Mouse (Mus musculus) forebrain, embryonic 16.5 days (tissue): ENCODE data around the gene Orai2. TPM values are rescaled to one million over a fixed set of nuclear protein-coding genes. Genes with fewer than 3 reads are reported as not detected.
"Not testable (repeated sequence)": the region's sequence is repeated elsewhere in the genome, so short reads cannot be mapped to it uniquely, and the experiment has no call there.

ENCODE experiments used
- ATAC-seq: fragments of 200-750 bp; cut with Nextera tagmentation; 2 replicates; pipeline ENCODE4 v1.8.0; 2017; ENCODE audit warnings: mild to moderate bottlenecking, moderate library complexity
- H3K27ac ChIP-seq: fragments of 300-500 bp; sonication (generic); 2 replicates; pipeline ENCODE4 v1.5.1; 2014; ENCODE audit warnings: low read length, control low read depth
- H3K27me3 ChIP-seq: fragments of 300-500 bp; sonication (generic); replicated peaks from 2 replicates; pipeline ENCODE4 v1.6.1; 2014; ENCODE audit warnings: low read length; ENCODE audit not compliant: control insufficient read depth, insufficient read depth
- H3K36me3 ChIP-seq: fragments of 300-500 bp; sonication (generic); 2 replicates; pipeline ENCODE4 v1.6.1; 2014; ENCODE audit not compliant: control insufficient read depth, insufficient read depth
- H3K4me1 ChIP-seq: fragments of 300-500 bp; sonication (generic); replicated peaks from 2 replicates; pipeline ENCODE4 v1.6.1; 2014; ENCODE audit warnings: low read length; ENCODE audit not compliant: control insufficient read depth, insufficient read depth
- H3K4me2 ChIP-seq: fragments of 300-500 bp; sonication (generic); 2 replicates; pipeline ENCODE4 v1.6.1; 2014; ENCODE audit warnings: mild to moderate bottlenecking, low read length, control low read depth
- H3K4me3 ChIP-seq: fragments of 300-500 bp; sonication (generic); replicated peaks from 2 replicates; pipeline ENCODE4 v1.5.1; 2014; ENCODE audit warnings: mild to moderate bottlenecking, low read length, control low read depth
- H3K9ac ChIP-seq: fragments of 300-500 bp; sonication (generic); replicated peaks from 2 replicates; pipeline ENCODE4 v1.6.1; 2014; ENCODE audit warnings: low read depth, low read length, control low read depth
- H3K9me3 ChIP-seq: fragments of 300-500 bp; sonication (generic); 2 replicates; pipeline ENCODE4 v1.6.1; 2016; ENCODE audit warnings: low read length; ENCODE audit not compliant: control insufficient read depth
- WGBS: fragments of 180-500 bp; shearing (Covaris S2); extraction: QIAGEN DNeasy Blood & Tissue Kit; methylation state at CpG from one replicate; pipeline ENCODE4 v1.1.7; 2014; 5-methylcytosine and 5-hydroxymethylcytosine counted together
- polyA plus RNA-seq: library from polyadenylated mRNA; unstranded; fragments of >200 nt; fragmentation: Nextera tagmentation; extraction: Ambion mirVana; gene quantifications from 2 replicates; pipeline ENCODE4 v1.2.1, GENCODE M21; 2015

Gene Orai2
- polyA plus RNA-seq = 41.1 and 44.2 TPM in 2 replicates

DNA sequence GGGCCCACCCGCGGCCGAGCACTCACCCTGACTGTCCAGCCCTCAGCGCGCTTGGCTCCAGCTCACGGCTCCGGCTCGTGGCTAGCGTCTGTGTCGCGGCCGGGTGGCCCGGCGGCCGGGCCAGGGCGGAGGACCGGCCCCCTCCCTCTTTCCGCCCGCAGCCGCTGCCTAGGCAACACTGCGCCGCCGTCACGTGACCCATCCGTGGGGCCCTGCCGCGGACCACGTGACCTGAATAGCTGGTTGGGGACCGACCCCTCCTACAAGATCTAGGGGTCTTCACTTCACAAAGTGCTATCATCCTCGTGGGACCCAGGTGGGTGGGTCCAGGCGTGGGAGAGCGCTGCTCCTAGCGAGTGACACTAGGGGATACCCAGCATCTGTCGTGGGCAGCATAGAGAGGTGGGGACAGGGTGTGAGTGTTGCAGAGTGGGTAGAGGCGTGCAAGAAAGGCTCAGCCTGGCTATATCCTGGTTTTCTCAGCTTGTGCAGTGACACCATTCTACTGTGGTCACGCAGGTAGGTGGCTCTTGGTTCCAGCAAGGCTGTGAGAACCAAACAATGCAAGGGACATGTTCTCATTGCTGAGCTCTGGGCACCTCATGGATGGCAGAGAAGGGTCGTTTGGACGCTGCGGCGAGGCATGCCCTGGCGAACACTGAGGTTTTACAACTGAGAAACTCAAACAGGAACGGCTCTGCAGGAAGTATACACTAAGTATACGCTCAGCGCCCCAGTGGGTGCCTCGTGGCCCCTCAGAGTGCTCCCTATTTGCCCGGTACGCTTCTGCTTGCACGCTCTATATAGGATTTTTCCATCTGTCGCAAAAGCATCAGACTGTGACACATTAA, at the start of gene Orai2:
TSS of gene Orai2 (minus strand) at position 202 of the 851 bp plus-strand sequence.
- Histone ChIP-seq H3K9ac (peak within 1 kb of the TSS; percentile 77), H3K9me3 (no peaks in the 10 kb centered on the region), H3K27ac (peak within 1 kb of the TSS; percentile 77), H3K4me3 (peak within 1 kb of the TSS; percentile 74), H3K4me1 (peaks cover 34% of the 10 kb centered on the region), H3K4me2 (peak within 1 kb of the TSS; percentile 94), H3K27me3 (no peaks in the 10 kb centered on the region), H3K36me3 (no peaks in the 10 kb centered on the region)
- ATAC-seq = peak; percentile 83
- WGBS = 4% methylated on average over 47 of the region's 49 CpGs

DNA sequence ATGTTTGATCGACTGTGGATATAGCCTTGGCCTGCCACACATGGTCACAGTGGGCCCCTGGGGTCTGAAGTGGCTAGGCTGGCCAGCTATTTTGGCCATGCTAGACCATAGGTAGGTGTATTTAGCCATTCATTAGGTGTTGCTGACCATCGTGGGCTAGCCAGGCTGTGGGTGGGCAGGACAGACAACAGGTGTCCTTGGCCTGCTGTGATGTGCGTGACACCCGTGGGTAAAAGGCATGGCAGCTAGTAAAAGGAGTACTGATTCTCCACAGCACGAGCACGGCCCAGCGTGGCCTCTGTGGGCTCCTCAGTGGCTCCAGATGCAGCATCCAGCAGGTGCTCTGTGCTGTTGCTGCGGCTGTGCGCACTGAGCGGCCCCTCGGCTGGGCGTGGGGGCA, 48.1 kb upstream of the Orai2 start:
- H3K9me3 ChIP-seq = no peaks in the 10 kb centered on the region
- no peak overlapping the region for H3K9ac ChIP-seq
- H3K4me2 ChIP-seq = no peak overlapping the region
- H3K36me3 ChIP-seq = peaks cover 22% of the 10 kb centered on the region
- no peak overlapping the region for H3K27ac ChIP-seq
- no peak overlapping the region for H3K4me3 ChIP-seq
- no peaks in the 10 kb centered on the region for H3K27me3 ChIP-seq
- ATAC-seq = no peak
- 77% methylated on average over 12 of the region's 12 CpGs for WGBS
- no peaks in the 10 kb centered on the region for H3K4me1 ChIP-seq

GRCm38 (mm10) chr5:136217932-136218381, 47.4 kb upstream of the Orai2 start:
- Histone ChIP-seq H3K36me3 (peaks cover 17% of the 10 kb centered on the region), H3K27ac (no peak overlapping the region), H3K4me2 (no peak overlapping the region), H3K27me3 (no peaks in the 10 kb centered on the region), H3K4me3 (no peak overlapping the region), H3K9me3 (no peaks in the 10 kb centered on the region), H3K9ac (no peak overlapping the region), H3K4me1 (no peaks in the 10 kb centered on the region)
- ATAC-seq = no peak
- WGBS = 76% methylated on average over 4 of the region's 4 CpGs

GRCm38 (mm10) chr5:136217004-136217665, 46.6 kb upstream of the Orai2 start:
- no peak for ATAC-seq
- H3K27ac ChIP-seq = no peak overlapping the region
- 91% methylated on average over 18 of the region's 18 CpGs for WGBS
- no peak overlapping the region for H3K4me2 ChIP-seq
- no peaks in the 10 kb centered on the region for H3K4me1 ChIP-seq
- H3K9me3 ChIP-seq = no peaks in the 10 kb centered on the region
- no peak overlapping the region for H3K4me3 ChIP-seq
- peaks cover 16% of the 10 kb centered on the region for H3K36me3 ChIP-seq
- no peak overlapping the region for H3K9ac ChIP-seq
- no peaks in the 10 kb centered on the region for H3K27me3 ChIP-seq

DNA sequence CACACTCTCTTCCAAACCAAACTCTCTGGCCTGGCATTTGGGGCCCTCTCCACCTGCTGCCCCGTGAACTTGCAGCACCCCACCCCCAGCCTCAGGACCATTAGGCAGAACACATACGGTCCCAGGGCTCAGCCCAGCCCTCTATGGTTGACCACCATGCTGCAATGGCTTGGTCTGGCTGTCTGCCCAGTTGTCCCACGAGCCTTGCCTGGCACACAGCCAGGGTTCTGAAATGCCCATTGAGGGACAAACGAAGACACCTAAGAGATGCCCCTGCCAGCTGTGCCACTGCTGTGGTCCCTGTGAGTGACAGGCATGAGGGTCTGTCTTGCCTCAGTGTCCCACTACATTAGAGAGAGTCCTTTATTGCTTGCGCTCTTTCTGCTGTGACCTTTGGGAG, 45.4 kb upstream of the Orai2 start:
- no peaks in the 10 kb centered on the region for H3K4me1 ChIP-seq
- no peaks in the 10 kb centered on the region for H3K9me3 ChIP-seq
- H3K4me3 ChIP-seq = no peak overlapping the region
- H3K27me3 ChIP-seq = no peaks in the 10 kb centered on the region
- WGBS = 50% methylated on average over 5 of the region's 5 CpGs
- no peak for ATAC-seq
- H3K4me2 ChIP-seq = no peak overlapping the region
- peaks cover 9% of the 10 kb centered on the region for H3K36me3 ChIP-seq
- no peak overlapping the region for H3K9ac ChIP-seq
- H3K27ac ChIP-seq = no peak overlapping the region

DNA sequence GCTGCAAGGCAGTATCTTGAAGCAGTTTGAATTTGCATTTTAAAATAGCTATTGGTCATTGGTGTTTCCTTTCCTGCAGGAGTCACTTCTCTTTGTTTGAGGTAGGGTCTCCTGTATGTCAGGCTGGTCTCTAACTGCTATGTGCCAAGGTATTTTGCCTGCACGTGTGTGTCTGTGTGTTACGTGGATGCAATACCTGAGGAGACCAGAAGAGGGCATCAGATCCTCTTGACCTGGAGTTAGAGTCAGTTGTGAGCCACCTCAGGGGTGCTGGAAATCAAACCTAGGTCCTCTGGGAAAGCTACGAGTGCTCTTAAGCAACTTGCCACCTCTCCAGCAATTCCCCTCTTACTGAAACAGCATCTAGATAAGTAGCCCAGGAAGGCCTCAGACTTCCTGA, 44.7 kb upstream of the Orai2 start:
- no peak overlapping the region for H3K27ac ChIP-seq
- no peaks in the 10 kb centered on the region for H3K4me1 ChIP-seq
- no peak overlapping the region for H3K9ac ChIP-seq
- ATAC-seq = no peak
- H3K4me3 ChIP-seq = no peak overlapping the region
- no peaks in the 10 kb centered on the region for H3K27me3 ChIP-seq
- 94% methylated on average over 3 of the region's 3 CpGs for WGBS
- no peaks in the 10 kb centered on the region for H3K9me3 ChIP-seq
- peaks cover 9% of the 10 kb centered on the region for H3K36me3 ChIP-seq
- H3K4me2 ChIP-seq = no peak overlapping the region

- no peak overlapping the region for H3K4me2 ChIP-seq
- no peak overlapping the region for H3K9ac ChIP-seq
- no peak for ATAC-seq
- H3K27me3 ChIP-seq = no peaks in the 10 kb centered on the region
- peaks cover 4% of the 10 kb centered on the region for H3K36me3 ChIP-seq
- H3K4me1 ChIP-seq = no peaks in the 10 kb centered on the region
- 76% methylated on average over 5 of the region's 5 CpGs for WGBS
- no peak overlapping the region for H3K27ac ChIP-seq
- H3K9me3 ChIP-seq = no peaks in the 10 kb centered on the region
- no peak overlapping the region for H3K4me3 ChIP-seq
Measured at GRCm38 (mm10) chr5:136213716-136214115, 43.2 kb upstream of the Orai2 start.

DNA sequence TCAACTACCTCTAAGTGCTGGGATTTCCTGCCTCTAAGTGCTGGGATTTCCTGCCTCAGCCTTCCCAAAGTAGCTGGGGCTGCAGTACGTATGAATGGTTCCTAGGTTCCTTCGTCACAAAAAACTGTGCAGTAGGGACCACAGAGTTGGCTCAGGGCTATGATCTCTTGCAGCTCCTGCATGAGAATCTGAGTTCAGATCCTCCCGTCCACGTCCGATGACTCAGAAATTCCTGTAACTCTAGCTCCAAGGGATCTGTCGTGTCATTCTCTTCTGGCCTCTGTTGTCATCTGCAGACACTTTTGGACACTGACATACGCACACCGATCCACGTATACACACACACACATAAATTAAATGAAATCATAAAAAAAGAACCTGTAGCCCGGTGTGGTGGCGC, 42.2 kb upstream of the Orai2 start:
- ATAC-seq = no peak
- WGBS = 93% methylated on average over 11 of the region's 11 CpGs
- no peaks in the 10 kb centered on the region for H3K4me1 ChIP-seq

GRCm38 (mm10) chr5:136211341-136212102, 41.0 kb upstream of the Orai2 start:
- H3K27me3 ChIP-seq, ATAC-seq, H3K4me1 ChIP-seq, H3K9ac ChIP-seq, H3K4me3 ChIP-seq, H3K9me3 ChIP-seq, H3K4me2 ChIP-seq, H3K36me3 ChIP-seq, H3K27ac ChIP-seq: not testable (repeated sequence)
- WGBS = 90% methylated on average over 14 of the region's 14 CpGs

More for the DNA sequence above, 42.2 kb upstream of the Orai2 start:
- Histone ChIP-seq H3K4me2 (no peak overlapping the region), H3K27ac (no peak overlapping the region), H3K4me3 (no peak overlapping the region), H3K9ac (no peak overlapping the region), H3K9me3 (no peaks in the 10 kb centered on the region), H3K36me3 (no peaks in the 10 kb centered on the region), H3K27me3 (no peaks in the 10 kb centered on the region)
